Mouse (Mus musculus) kidney, postnatal 14 days (tissue): ENCODE results near the gene Cnnm4.
A peak's percentile ranks its signal among the peaks of the same experiment; 100 is the strongest.

Source experiments
- DNase-seq: peaks from one replicate; pipeline ENCODE4 v3.0.0; 2022; ENCODE audit warnings: mixed read lengths

Cnnm4 gene

DNA sequence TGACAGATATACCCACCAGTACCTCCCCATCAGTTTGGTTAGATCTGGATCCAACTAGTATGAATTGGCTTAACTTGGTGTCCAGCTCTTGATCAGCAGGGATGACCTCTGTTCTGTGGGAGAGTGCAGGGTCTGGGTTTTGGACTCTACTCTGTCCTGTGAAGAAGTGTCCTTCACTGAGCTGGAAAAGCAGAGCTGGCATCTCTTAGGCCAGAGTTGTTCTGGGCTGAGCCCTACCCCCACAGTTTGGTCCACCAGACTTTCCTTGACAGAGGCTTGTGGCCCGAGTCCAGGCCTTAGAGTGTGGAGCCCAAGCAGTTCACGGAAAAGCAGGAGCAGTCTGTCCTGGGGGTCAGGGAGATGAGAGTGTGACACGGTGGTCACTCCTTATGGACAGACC lies 3.2 kb downstream of the Cnnm4 start:
- DNase-seq: peak; percentile 71

GRCm38 (mm10) chr1:36475480-36476110 lies 4.2 kb downstream of the Cnnm4 start:
- DNase-seq: peak; percentile 33

DNA sequence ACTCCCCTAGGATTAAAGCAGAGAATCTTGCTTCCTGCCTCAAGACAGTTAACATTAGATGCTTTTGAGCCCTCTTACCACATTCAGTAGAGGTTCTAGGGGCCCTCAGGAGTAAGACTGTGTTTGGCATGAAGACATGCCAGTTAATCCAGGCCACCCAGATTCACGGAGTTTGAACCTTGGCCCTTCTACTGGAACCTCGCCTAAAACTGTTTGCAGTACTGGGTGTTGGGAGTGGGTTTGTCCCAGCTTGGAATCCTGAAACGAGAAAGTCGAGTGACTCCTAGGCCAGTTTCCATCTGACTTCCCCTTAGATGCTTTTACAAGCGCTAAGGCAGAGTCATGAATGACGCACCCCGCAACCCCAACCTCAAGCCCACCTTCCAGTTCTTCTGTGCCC lies 5.0 kb downstream of the Cnnm4 start:
- DNase-seq: peak; percentile 65

GRCm38 (mm10) chr1:36478343-36478795 lies 6.9 kb downstream of the Cnnm4 start:
- peak; percentile 52 for DNase-seq

DNA sequence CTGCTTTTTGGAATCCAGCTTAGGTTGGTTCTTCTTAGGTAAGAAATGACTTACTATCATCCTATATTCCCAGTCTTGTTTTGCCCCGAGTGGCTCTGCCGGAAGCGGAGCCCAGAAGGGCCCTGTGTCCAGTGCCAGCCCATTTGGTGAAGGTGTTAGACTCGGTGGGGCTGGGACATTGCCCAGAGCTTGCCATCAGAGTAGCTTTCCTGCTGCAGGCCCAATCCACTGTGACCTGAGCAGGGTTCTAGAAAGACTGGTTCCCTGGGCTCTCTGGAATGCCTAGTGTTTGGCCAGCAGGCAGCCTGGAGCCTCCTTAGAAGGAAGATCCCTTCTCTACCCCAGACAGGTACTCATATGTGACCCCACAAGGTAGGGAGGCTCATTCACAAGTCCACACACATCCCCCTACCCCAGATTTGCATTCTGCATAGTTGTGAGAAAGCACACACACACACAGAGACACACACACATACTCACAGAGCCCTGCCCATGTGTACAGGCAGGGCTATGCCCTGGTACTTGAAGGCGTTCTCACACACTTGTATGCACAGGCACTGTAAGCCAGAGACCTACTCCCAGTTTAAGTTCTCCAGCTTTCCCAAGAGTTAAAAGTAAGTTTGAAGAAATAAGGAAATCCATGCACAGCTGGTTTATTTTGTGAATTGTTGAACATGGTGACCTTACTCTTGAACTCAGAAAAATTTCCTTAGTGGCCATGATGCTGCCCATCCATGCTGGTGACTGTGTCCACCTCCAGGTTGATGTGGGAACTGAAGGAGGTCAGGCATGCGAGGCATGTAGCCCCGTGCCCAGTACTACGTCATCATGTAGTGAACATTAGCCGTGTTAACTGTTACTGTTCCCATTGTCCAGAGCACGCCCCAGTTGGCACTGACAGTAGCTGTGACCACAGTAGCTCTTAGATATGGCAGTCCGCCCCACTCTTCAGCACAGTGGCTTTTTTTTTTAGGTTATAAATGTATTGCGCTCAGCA lies 8.8 kb downstream of the Cnnm4 start:
- no peak for DNase-seq

- DNase-seq: peak; percentile 27
Observed at GRCm38 (mm10) chr1:36483825-36484224, 12.4 kb downstream of the Cnnm4 start.

GRCm38 (mm10) chr1:36485080-36485479 lies 13.7 kb downstream of the Cnnm4 start:
- DNase-seq: no peak

DNA sequence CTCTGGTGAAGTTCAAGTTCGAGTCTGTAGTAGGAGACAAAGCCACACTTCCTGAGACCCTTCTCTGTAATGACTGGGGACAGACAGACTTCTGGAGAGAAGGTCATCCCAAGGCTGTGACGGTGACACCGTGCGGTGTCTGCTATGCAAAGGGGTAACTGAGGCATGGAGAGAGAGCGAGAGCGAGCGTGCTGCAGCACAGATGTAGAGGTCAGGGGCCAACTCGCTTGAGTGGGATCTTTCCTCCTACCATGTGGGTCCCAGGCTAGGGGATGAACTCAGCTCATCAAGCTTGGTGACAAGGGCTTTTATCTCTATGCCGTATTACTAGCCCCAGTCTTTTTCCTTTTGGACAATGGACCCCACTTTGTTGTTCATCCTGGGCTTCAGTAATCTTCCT lies 15.7 kb downstream of the Cnnm4 start:
- no peak for DNase-seq

DNA sequence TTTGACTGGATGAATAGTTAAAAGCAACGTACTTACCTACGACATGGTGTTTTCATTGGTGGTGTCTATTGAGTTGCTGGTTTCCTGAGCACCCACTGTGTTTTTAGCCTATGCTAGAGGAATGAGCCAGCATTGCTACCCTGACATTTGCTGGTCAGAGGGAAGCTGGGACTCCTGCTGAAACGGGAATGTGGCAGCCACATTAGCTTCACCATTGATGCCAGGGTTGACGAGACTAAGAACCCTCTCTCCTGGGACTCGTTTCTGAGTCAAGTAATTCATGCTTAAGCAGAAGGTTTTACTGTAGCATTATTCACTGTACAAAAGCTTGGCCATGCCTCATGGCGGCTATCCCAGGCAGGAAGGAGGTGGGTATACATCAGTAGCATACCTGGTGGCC lies 18.2 kb downstream of the Cnnm4 start:
- no peak for DNase-seq

GRCm38 (mm10) chr1:36492416-36493139 lies 21.2 kb downstream of the Cnnm4 start:
- DNase-seq: peak; percentile 78

- no peak for DNase-seq
Observed at GRCm38 (mm10) chr1:36493299-36493698, 21.9 kb downstream of the Cnnm4 start.

GRCm38 (mm10) chr1:36496719-36497118 lies 25.3 kb downstream of the Cnnm4 start:
- peak; percentile 46 for DNase-seq

- no peak for DNase-seq
Observed at GRCm38 (mm10) chr1:36497312-36497711, 25.9 kb downstream of the Cnnm4 start.

GRCm38 (mm10) chr1:36501261-36501660 lies 29.8 kb downstream of the Cnnm4 start:
- peak; percentile 76 for DNase-seq

DNA sequence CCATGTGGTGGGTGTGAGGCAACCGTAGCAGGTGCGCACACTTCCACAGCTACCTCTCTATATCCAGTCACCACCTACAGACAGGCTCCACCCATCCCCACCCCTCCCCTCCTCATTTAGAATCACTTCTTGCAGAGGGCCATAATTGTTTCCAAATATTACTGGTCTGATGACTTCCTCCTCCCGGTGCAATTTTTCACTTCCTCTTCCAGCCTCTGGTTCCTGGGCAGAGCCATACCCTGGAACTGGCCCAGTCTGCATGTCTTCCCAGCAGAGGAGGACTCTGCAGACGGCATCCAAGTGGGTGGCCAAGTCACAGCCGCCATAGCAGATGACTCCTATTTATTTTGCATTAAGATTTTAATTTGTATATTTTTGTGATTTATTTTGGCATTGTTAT lies 36.8 kb downstream of the Cnnm4 start:
- no peak for DNase-seq

- DNase-seq: peak; percentile 100
Observed at GRCm38 (mm10) chr1:36511289-36512021, 40.0 kb downstream of the Cnnm4 start, which contains the start of gene Cnnm3. Gene Cnnm3 (plus strand): TSS chr1:36511867.

GRCm38 (mm10) chr1:36512089-36512965 lies 40.9 kb downstream of the Cnnm4 start:
- DNase-seq: peak; percentile 62

DNA sequence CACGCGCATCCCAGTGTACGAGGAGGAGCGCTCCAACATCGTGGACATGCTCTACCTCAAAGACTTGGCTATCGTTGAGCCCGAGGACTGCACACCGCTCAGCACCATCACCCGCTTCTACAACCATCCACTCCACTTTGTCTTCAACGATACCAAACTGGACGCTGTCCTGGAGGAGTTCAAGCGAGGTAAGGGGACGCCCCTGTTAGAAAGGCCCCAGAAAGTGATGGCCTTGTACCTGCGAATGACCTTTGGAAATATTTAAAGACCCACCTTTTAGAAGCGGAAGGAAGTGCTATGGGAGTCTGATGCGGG lies 41.5 kb downstream of the Cnnm4 start:
- DNase-seq: no peak

- DNase-seq: peak; percentile 55
Observed at GRCm38 (mm10) chr1:36513310-36513709, 41.9 kb downstream of the Cnnm4 start.

DNA sequence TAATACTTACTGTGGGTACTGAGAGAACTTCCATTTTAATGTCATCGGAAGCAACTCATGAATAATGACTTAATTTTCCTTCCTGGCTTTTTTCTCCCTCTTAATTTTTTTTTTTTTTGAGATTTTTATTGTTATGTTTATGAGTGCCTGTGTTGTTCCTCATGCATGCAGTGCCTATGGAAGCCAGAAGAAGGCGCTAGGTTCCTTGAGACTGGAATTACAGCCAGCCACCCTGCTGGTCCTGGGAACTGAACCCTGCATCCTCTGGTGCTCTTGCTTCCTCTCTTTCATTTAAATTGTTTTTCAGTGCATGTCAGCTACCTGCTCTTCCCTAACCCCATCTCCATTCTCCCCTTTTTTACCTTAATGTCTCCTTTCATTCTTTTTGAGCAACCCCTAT lies 42.3 kb downstream of the Cnnm4 start:
- peak; percentile 55 for DNase-seq

DNA sequence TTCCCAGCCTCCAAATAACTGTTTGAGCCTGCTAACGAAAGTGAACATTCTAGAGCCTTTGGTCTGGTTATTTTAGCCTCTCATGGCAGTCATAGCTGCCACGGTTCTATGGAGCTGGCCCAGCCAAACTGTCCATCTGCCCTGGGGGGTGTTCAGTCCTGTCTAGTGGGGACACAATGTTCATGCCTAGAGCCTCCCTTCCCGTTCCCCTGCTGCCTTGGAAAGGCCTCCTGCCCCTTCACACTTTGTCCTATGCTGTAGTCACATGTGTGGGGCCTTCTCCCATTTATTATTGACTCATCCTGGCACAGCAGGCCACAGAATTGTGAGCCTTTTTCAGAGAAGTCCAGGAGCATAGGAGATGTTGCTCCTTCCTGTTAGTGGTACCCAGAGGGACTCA lies 46.8 kb downstream of the Cnnm4 start:
- no peak for DNase-seq

GRCm38 (mm10) chr1:36519626-36520025 lies 48.2 kb downstream of the Cnnm4 start:
- no peak for DNase-seq
